Comparison of ENCODE assay signal across 9 mouse cellular contexts in genomic region chr17:32351269-32351668, GRCm38 (mm10). TPM values are rescaled to one million over a fixed set of nuclear protein-coding genes. Genes with fewer than 3 reads are reported as not detected.
DNase-seq lines count a peak whose midpoint lies in the region; ATAC-seq lines count a peak whose summit lies in the region.
"Had no signal": no experiment of that assay in that cellular context is flagged by ENCODE, and none has a peak within 500 bp of the region (broad histone marks: within the 10 kb centered on the region; RNA-seq: fewer than 3 reads in every experiment).

No protein-coding gene starts in this region.

- H3K4me1 ChIP-seq in neural tube, embryonic 11.5 days (ENCODE audit: control insufficient read depth, insufficient read depth, low read length), result peaks cover 4% of the 10 kb centered on the region
- peaks cover 23% of the 10 kb centered on the region for H3K4me1 ChIP-seq in limb, embryonic 13.5 days
- H3K4me1 ChIP-seq in stomach, embryonic 16.5 days (ENCODE audit: control insufficient read depth, insufficient read depth, low read length), result peaks cover 15% of the 10 kb centered on the region

- no peak for ATAC-seq in neural tube, embryonic 11.5 days (ENCODE audit: insufficient read depth, low FRiP score, low TSS enrichment)
- no peak for ATAC-seq in limb, embryonic 13.5 days (ENCODE audit: low FRiP score, low read depth)
- ATAC-seq in stomach, embryonic 16.5 days (ENCODE audit: insufficient read depth, low FRiP score), result no peak

- 83% methylated on average over 3 of the region's 3 CpGs for WGBS in neural tube, embryonic 11.5 days
- 73% methylated on average over 3 of the region's 3 CpGs for WGBS in limb, embryonic 13.5 days
- WGBS in stomach, embryonic 16.5 days, result 69% methylated on average over 3 of the region's 3 CpGs

- H3K4me2 ChIP-seq in neural tube, embryonic 11.5 days (ENCODE audit: low read depth), result peak overlapping the region; percentile 64
- peak overlapping the region; percentile 87 for H3K4me2 ChIP-seq in limb, embryonic 13.5 days (replicated peaks)
- H3K4me2 ChIP-seq in stomach, embryonic 16.5 days (ENCODE audit: low read depth, low read length), result peak overlapping the region; percentile 64; the same call in 1 of the 2 replicates

- H3K9me3 ChIP-seq in neural tube, embryonic 11.5 days (ENCODE audit: control insufficient read depth, low read length), result no peaks in the 10 kb centered on the region
- H3K9me3 ChIP-seq in limb, embryonic 13.5 days, result no peaks in the 10 kb centered on the region
- H3K9me3 ChIP-seq in stomach, embryonic 16.5 days (replicated peaks; ENCODE audit: control insufficient read depth, low read length), result no peaks in the 10 kb centered on the region

- H3K4me3 ChIP-seq in neural tube, embryonic 11.5 days (ENCODE audit: low read depth, low read length), result no peak overlapping the region
- peak overlapping the region; percentile 92; the same call in 1 of the 2 replicates for H3K4me3 ChIP-seq in limb, embryonic 13.5 days
- H3K4me3 ChIP-seq in stomach, embryonic 16.5 days (replicated peaks; ENCODE audit: low read length), result no peak overlapping the region

- no peak overlapping the region for H3K9ac ChIP-seq in neural tube, embryonic 11.5 days (ENCODE audit: low read length)
- H3K9ac ChIP-seq in limb, embryonic 13.5 days, result no peak overlapping the region
- no peak overlapping the region for H3K9ac ChIP-seq in stomach, embryonic 16.5 days (ENCODE audit: low read length)

- no peak overlapping the region for H3K27ac ChIP-seq in neural tube, embryonic 11.5 days (ENCODE audit: low read depth, low read length)
- H3K27ac ChIP-seq in limb, embryonic 13.5 days, result no peak overlapping the region
- H3K27ac ChIP-seq in stomach, embryonic 16.5 days (ENCODE audit: low read length), result no peak overlapping the region

- peaks cover 13% of the 10 kb centered on the region for H3K36me3 ChIP-seq in neural tube, embryonic 11.5 days (ENCODE audit: control insufficient read depth, insufficient read depth, low read length)
- peaks cover 29% of the 10 kb centered on the region for H3K36me3 ChIP-seq in limb, embryonic 13.5 days
- peaks cover 11% of the 10 kb centered on the region for H3K36me3 ChIP-seq in stomach, embryonic 16.5 days (ENCODE audit: control insufficient read depth, insufficient read depth, low read length)

- DNase-seq in heart, adult 11 months, result peak; percentile 37
- DNase-seq in heart, postnatal 14 days, result no peak
- DNase-seq in neural tube, embryonic 11.5 days (ENCODE audit: low spot score), result no peak
- no peak for DNase-seq in neural tube, embryonic 10.5 days (ENCODE audit: extremely low spot score, low spot score)
- no peak for DNase-seq in spleen, adult 18-20 months
- no peak for DNase-seq in right cerebral cortex, postnatal 25 days

- no peaks in the 10 kb centered on the region for H3K27me3 ChIP-seq in neural tube, embryonic 11.5 days (ENCODE audit: control insufficient read depth, insufficient read depth, low read length)
- no peaks in the 10 kb centered on the region for H3K27me3 ChIP-seq in limb, embryonic 13.5 days
- H3K27me3 ChIP-seq in stomach, embryonic 16.5 days (ENCODE audit: control insufficient read depth, insufficient read depth, low read length), result no peaks in the 10 kb centered on the region

- intact Hi-C loops in heart, postnatal 14 days (cut with DNase I), result no loop called here

RNA-seq across cellular contexts. Expression of gene Akap8l, which starts 0.9 kb away (rescaled TPM):
- 10 to 100 TPM; 49.2 to 57.1 TPM for total RNA-seq in heart, postnatal 14 days (2021)
- polyA plus RNA-seq in neural tube, embryonic 11.5 days (2014; fragmentation: Nextera tagmentation; extraction: Ambion mirVana), result 73.2 and 81.3 TPM in 2 replicates
- polyA plus RNA-seq in limb, embryonic 13.5 days (2015; fragmentation: Nextera tagmentation; extraction: Ambion mirVana), result 106 and 116 TPM in 2 replicates
- 72.0 and 78.9 TPM in 2 replicates for polyA plus RNA-seq in stomach, embryonic 16.5 days (2015; fragmentation: Nextera tagmentation; extraction: Ambion mirVana)

RNA-seq across cellular contexts. Expression of gene Akap8, which starts 30.2 kb away (rescaled TPM):
- total RNA-seq in heart, postnatal 14 days (2021), result 10 to 100 TPM; 50.0 to 62.5 TPM
- polyA plus RNA-seq in neural tube, embryonic 11.5 days (2014; fragmentation: Nextera tagmentation; extraction: Ambion mirVana), result 50.6 and 51.8 TPM in 2 replicates
- 110 and 123 TPM in 2 replicates for polyA plus RNA-seq in limb, embryonic 13.5 days (2015; fragmentation: Nextera tagmentation; extraction: Ambion mirVana)
- 94.7 and 98.8 TPM in 2 replicates for polyA plus RNA-seq in stomach, embryonic 16.5 days (2015; fragmentation: Nextera tagmentation; extraction: Ambion mirVana)

RNA-seq across cellular contexts. Expression of gene Wiz, which starts 38.0 kb away (rescaled TPM):
- 10 to 100 TPM; 22.4 to 23.4 TPM for total RNA-seq in heart, postnatal 14 days (2021)
- 43.8 and 47.2 TPM in 2 replicates for polyA plus RNA-seq in neural tube, embryonic 11.5 days (2014; fragmentation: Nextera tagmentation; extraction: Ambion mirVana)
- polyA plus RNA-seq in limb, embryonic 13.5 days (2015; fragmentation: Nextera tagmentation; extraction: Ambion mirVana), result 23.4 and 25.2 TPM in 2 replicates
- polyA plus RNA-seq in stomach, embryonic 16.5 days (2015; fragmentation: Nextera tagmentation; extraction: Ambion mirVana), result 23.7 and 24.5 TPM in 2 replicates

RNA-seq across cellular contexts. Expression of gene Rasal3, which starts 52.1 kb away (rescaled TPM):
- 1 to 10 TPM; 1.3 to 4.7 TPM for total RNA-seq in heart, postnatal 14 days (2021)
- 0.42 and 0.82 TPM in 2 replicates for polyA plus RNA-seq in neural tube, embryonic 11.5 days (2014; fragmentation: Nextera tagmentation; extraction: Ambion mirVana)
- polyA plus RNA-seq in limb, embryonic 13.5 days (2015; fragmentation: Nextera tagmentation; extraction: Ambion mirVana), result 0.85 and 1.1 TPM in 2 replicates
- polyA plus RNA-seq in stomach, embryonic 16.5 days (2015; fragmentation: Nextera tagmentation; extraction: Ambion mirVana), result 1.8 and 2.1 TPM in 2 replicates
- polyA plus RNA-seq: C2C12 had no signal
